In genomic region chr11:21091428-21092405, GRCm38 (mm10) we compare ENCODE assay signal across 8 mouse cellular contexts. TPM values are rescaled to one million over a fixed set of nuclear protein-coding genes. Genes with fewer than 3 reads are reported as not detected.
DNase-seq lines count a peak whose midpoint lies in the region; ATAC-seq and TF ChIP-seq lines count a peak whose summit lies in the region.

No protein-coding gene starts in this region.

- no peaks in the 10 kb centered on the region for H3K27me3 ChIP-seq in limb, embryonic 11.5 days (ENCODE audit: control insufficient read depth, insufficient read depth, low read length)
- no peaks in the 10 kb centered on the region for H3K27me3 ChIP-seq in midbrain, embryonic 11.5 days (ENCODE audit: control insufficient read depth, insufficient read depth, low read length)

- under 1% methylated on average over 95 of the region's 99 CpGs for WGBS in limb, embryonic 11.5 days
- under 1% methylated on average over 84 of the region's 99 CpGs for WGBS in midbrain, embryonic 11.5 days

- ATAC-seq in monocyte, adult 5-6 weeks (replicated peaks; ENCODE audit: insufficient number of reproducible peaks, low FRiP score, low TSS enrichment, poor library complexity, severe bottlenecking) = no peak
- ATAC-seq in limb, embryonic 11.5 days (ENCODE audit: insufficient number of reproducible peaks, low FRiP score, low TSS enrichment, low read depth) = peak; percentile 77
- peak; percentile 73 for ATAC-seq in midbrain, embryonic 11.5 days (ENCODE audit: low FRiP score)

- H3K9me3 ChIP-seq in limb, embryonic 11.5 days (ENCODE audit: control insufficient read depth, low read length) = no peaks in the 10 kb centered on the region
- no peaks in the 10 kb centered on the region for H3K9me3 ChIP-seq in midbrain, embryonic 11.5 days (ENCODE audit: control insufficient read depth, low read length)

- H3K4me2 ChIP-seq in limb, embryonic 11.5 days (ENCODE audit: low read depth, severe bottlenecking) = peak overlapping the region; percentile 41; the same call in 1 of the 2 replicates
- peak overlapping the region; percentile 69 for H3K4me2 ChIP-seq in midbrain, embryonic 11.5 days

- DNase-seq in monocyte, adult 2 months (ENCODE audit: low read depth in 1 of 2, low spot score in 2 of 2) = peak; percentile 1 to 28
- DNase-seq in gastrocnemius, postnatal 10 days = peak; percentile 70
- peak; percentile 69 for DNase-seq in induced T-regulatory cell, adult 2 months (ENCODE audit: low read depth)
- DNase-seq in limb, embryonic 11.5 days (ENCODE audit: low spot score) = peak; percentile 72
- DNase-seq in midbrain, embryonic 11.5 days (ENCODE audit: low spot score, missing footprints) = peak; percentile 95
- DNase-seq in spleen, postnatal 14 days (ENCODE audit: low spot score in 2 of 2) = peak; percentile 39 to 53

- TF ChIP-seq CTCF in cortical plate, adult 2 months (IDR thresholded peaks at IDR 0.05; ENCODE audit: extremely low read depth, insufficient read depth, low read length) = no peak

- H3K4me1 ChIP-seq in cortical plate, adult 2 months (ENCODE audit: control insufficient read depth, insufficient read depth, low read length) = no peaks in the 10 kb centered on the region; the same call in 1 of the 2 replicates
- 0 out of 2 replicates have a peak, but pooled peaks cover 2% of the 10 kb centered on the region for H3K4me1 ChIP-seq in limb, embryonic 11.5 days (ENCODE audit: control insufficient read depth, insufficient read depth, low read length)
- H3K4me1 ChIP-seq in midbrain, embryonic 11.5 days (ENCODE audit: control insufficient read depth, insufficient read depth, low read length) = peaks cover 9% of the 10 kb centered on the region; the same call in 1 of the 2 replicates

- H3K27ac ChIP-seq in cortical plate, adult 2 months (ENCODE audit: insufficient read depth, low read length) = peak overlapping the region; percentile 94
- H3K27ac ChIP-seq in limb, embryonic 11.5 days (replicated peaks; ENCODE audit: low read depth, low read length) = peak overlapping the region; percentile 98
- H3K27ac ChIP-seq in midbrain, embryonic 11.5 days (ENCODE audit: low read depth, low read length) = peak overlapping the region; percentile 99

- H3K4me3 ChIP-seq in cortical plate, adult 2 months (ENCODE audit: insufficient read depth, low read length) = peak overlapping the region; percentile 96
- peak overlapping the region; percentile 72 for H3K4me3 ChIP-seq in limb, embryonic 11.5 days (ENCODE audit: low read depth, low read length)
- H3K4me3 ChIP-seq in midbrain, embryonic 11.5 days (ENCODE audit: low read depth, low read length) = peak overlapping the region; percentile 97

- no peaks in the 10 kb centered on the region; the same call in 1 of the 2 replicates for H3K36me3 ChIP-seq in limb, embryonic 11.5 days (ENCODE audit: control insufficient read depth, insufficient read depth, low read length)
- H3K36me3 ChIP-seq in midbrain, embryonic 11.5 days (ENCODE audit: control insufficient read depth, insufficient read depth, low read length) = 0 out of 2 replicates have a peak, but pooled peaks cover 2% of the 10 kb centered on the region

- H3K9ac ChIP-seq in limb, embryonic 11.5 days (ENCODE audit: low read length) = peak overlapping the region; percentile 98
- peak overlapping the region; percentile 100 for H3K9ac ChIP-seq in midbrain, embryonic 11.5 days (ENCODE audit: low read length)

- TF ChIP-seq POLR2A in cortical plate, adult 2 months (IDR thresholded peaks at IDR 0.05; ENCODE audit: extremely low read depth, insufficient read depth, low read length) = no peak

RNA-seq across cellular contexts. Expression of gene Peli1, which starts 0.6 kb away (rescaled TPM):
- 57.1 to 95.4 TPM (median 58.8 TPM) in 3 replicates for total RNA-seq in monocyte, adult 5-6 weeks (2017)
- 26.0 and 27.6 TPM in 2 replicates for polyA plus RNA-seq in cortical plate, adult 2 months (2012; rRNA removed)
- total RNA-seq in gastrocnemius, postnatal 10 days (2021) = 10 to 100 TPM; 15.5 to 16.5 TPM
- polyA plus RNA-seq in limb, embryonic 11.5 days (2014; fragmentation: Nextera tagmentation; extraction: Ambion mirVana) = 75.6 and 78.9 TPM in 2 replicates
- polyA plus RNA-seq in midbrain, embryonic 11.5 days (2014; fragmentation: Nextera tagmentation; extraction: Ambion mirVana) = 108 and 113 TPM in 2 replicates

Comparison
In these comparisons a context has a peak if more than half of its experiments do, and no peak if none do; other contexts are left out.
1. DNase-seq: peak in every context shown above with its lines; median percentile 95 in midbrain, embryonic 11.5 days; 72 in limb, embryonic 11.5 days; 70 in gastrocnemius, postnatal 10 days; 69 in induced T-regulatory cell, adult 2 months; 46 in spleen, postnatal 14 days; 14 in monocyte, adult 2 months.